Mouse (Mus musculus) forebrain, embryonic 11.5 days (tissue): ENCODE results near the gene Fam53b. TPM values are rescaled to one million over a fixed set of nuclear protein-coding genes. Genes with fewer than 3 reads are reported as not detected.

ENCODE experiments used
- ATAC-seq: fragments of 200-750 bp; cut with Nextera tagmentation; replicated peaks from 2 replicates; pipeline ENCODE4 v1.8.0; 2017; ENCODE audit warnings: moderate TSS enrichment; ENCODE audit not compliant: low FRiP score
- DNase-seq: peaks from one replicate; pipeline ENCODE4 v3.0.0-alpha.2; 2017; ENCODE audit warnings: low spot score
- H3K27ac ChIP-seq: fragments of 300-500 bp; sonication (generic); 2 replicates; pipeline ENCODE4 v1.5.1; 2014; ENCODE audit warnings: low read depth, low read length
- H3K27me3 ChIP-seq: fragments of 300-500 bp; sonication (generic); 2 replicates; pipeline ENCODE4 v1.6.1; 2014; ENCODE audit warnings: mild to moderate bottlenecking, low read length, mixed read lengths; ENCODE audit not compliant: control insufficient read depth, insufficient read depth
- H3K36me3 ChIP-seq: fragments of 300-500 bp; sonication (generic); 2 replicates; pipeline ENCODE4 v1.6.1; 2014; ENCODE audit warnings: mild to moderate bottlenecking, low read length, moderate library complexity, mixed read lengths; ENCODE audit not compliant: control insufficient read depth, insufficient read depth
- H3K4me1 ChIP-seq: fragments of 300-500 bp; sonication (generic); replicated peaks from 2 replicates; pipeline ENCODE4 v1.6.1; 2014; ENCODE audit warnings: low read length, mixed read lengths; ENCODE audit not compliant: control insufficient read depth, insufficient read depth
- H3K4me2 ChIP-seq: fragments of 300-500 bp; sonication (generic); 2 replicates; pipeline ENCODE4 v1.6.1; 2014; ENCODE audit warnings: low read depth, mild to moderate bottlenecking, low read length, moderate library complexity, mixed read lengths; ENCODE audit not compliant: severe bottlenecking
- H3K4me3 ChIP-seq: fragments of 300-500 bp; sonication (generic); 2 replicates; pipeline ENCODE4 v1.5.1; 2014; ENCODE audit warnings: low read depth, low read length
- H3K9ac ChIP-seq: fragments of 300-500 bp; sonication (generic); 2 replicates; pipeline ENCODE4 v1.6.1; 2014; ENCODE audit warnings: low read length
- H3K9me3 ChIP-seq: fragments of 300-500 bp; sonication (generic); 2 replicates; pipeline ENCODE4 v1.6.1; 2016; ENCODE audit warnings: low read length, mixed read lengths; ENCODE audit not compliant: control insufficient read depth
- WGBS: fragments of 180-500 bp; shearing (Covaris S2); extraction: QIAGEN DNeasy Blood & Tissue Kit; methylation state at CpG from one replicate; pipeline ENCODE4 v1.1.7; 2014; 5-methylcytosine and 5-hydroxymethylcytosine counted together
- polyA plus RNA-seq: library from polyadenylated mRNA; unstranded; fragments of >200 nt; fragmentation: Nextera tagmentation; extraction: Ambion mirVana; gene quantifications from 2 replicates; pipeline ENCODE4 v1.2.1, GENCODE M21; 2014

The Fam53b gene
- polyA plus RNA-seq, 1 experiment from 2014 or later, result 44.3 TPM

- H3K4me3 ChIP-seq, result no peak overlapping the region
- H3K27me3 ChIP-seq, result no peaks in the 10 kb centered on the region
- peaks cover 17% of the 10 kb centered on the region for H3K4me1 ChIP-seq
- H3K4me2 ChIP-seq, result no peak overlapping the region
- H3K9ac ChIP-seq, result no peak overlapping the region
- DNase-seq (no peak), ATAC-seq (no peak)
- 95% methylated on average over 13 of the region's 13 CpGs for WGBS
- no peaks in the 10 kb centered on the region for H3K9me3 ChIP-seq
- H3K36me3 ChIP-seq, result no peaks in the 10 kb centered on the region; the same call in 1 of the 2 replicates
- no peak overlapping the region for H3K27ac ChIP-seq
Observed at GRCm38 (mm10) chr7:132778630-132779029, 35.1 kb downstream of the Fam53b start.

- Histone ChIP-seq H3K4me3 (no peak overlapping the region), H3K36me3 (no peaks in the 10 kb centered on the region; the same call in 1 of the 2 replicates), H3K27ac (no peak overlapping the region), H3K4me1 (peaks cover 17% of the 10 kb centered on the region), H3K27me3 (no peaks in the 10 kb centered on the region), H3K4me2 (no peak overlapping the region), H3K9ac (no peak overlapping the region), H3K9me3 (no peaks in the 10 kb centered on the region)
- WGBS, result 86% methylated on average over 1 of the region's 1 CpGs
- DNase-seq (no peak), ATAC-seq (no peak)
Observed at GRCm38 (mm10) chr7:132777728-132778453, 35.8 kb downstream of the Fam53b start.

- H3K9me3 ChIP-seq, result no peaks in the 10 kb centered on the region
- DNase-seq, result no peak
- no peak for ATAC-seq
- H3K4me2 ChIP-seq, result no peak overlapping the region
- WGBS, result 88% methylated on average over 7 of the region's 7 CpGs
- no peaks in the 10 kb centered on the region; the same call in 1 of the 2 replicates for H3K36me3 ChIP-seq
- H3K9ac ChIP-seq, result no peak overlapping the region
- H3K27ac ChIP-seq, result no peak overlapping the region
- no peaks in the 10 kb centered on the region for H3K27me3 ChIP-seq
- no peak overlapping the region for H3K4me3 ChIP-seq
- H3K4me1 ChIP-seq, result peaks cover 18% of the 10 kb centered on the region
Observed at GRCm38 (mm10) chr7:132777117-132777516, 36.6 kb downstream of the Fam53b start.

GRCm38 (mm10) chr7:132776338-132777111, 37.2 kb downstream of the Fam53b start:
- no peak for ATAC-seq
- no peak overlapping the region for H3K4me2 ChIP-seq

GRCm38 (mm10) chr7:132775922-132776321, 37.8 kb downstream of the Fam53b start:
- Histone ChIP-seq H3K9me3 (no peaks in the 10 kb centered on the region), H3K4me3 (no peak overlapping the region), H3K36me3 (no peaks in the 10 kb centered on the region; the same call in 1 of the 2 replicates), H3K27me3 (no peaks in the 10 kb centered on the region), H3K4me1 (peaks cover 8% of the 10 kb centered on the region), H3K9ac (no peak overlapping the region), H3K27ac (no peak overlapping the region), H3K4me2 (no peak overlapping the region)
- 92% methylated on average over 10 of the region's 10 CpGs for WGBS
- no peak for ATAC-seq
- DNase-seq, result no peak

More at GRCm38 (mm10) chr7:132776338-132777111, 37.2 kb downstream of the Fam53b start:
- Histone ChIP-seq H3K27ac (no peak overlapping the region), H3K9me3 (no peaks in the 10 kb centered on the region), H3K4me3 (no peak overlapping the region), H3K36me3 (no peaks in the 10 kb centered on the region; the same call in 1 of the 2 replicates), H3K27me3 (no peaks in the 10 kb centered on the region), H3K9ac (no peak overlapping the region), H3K4me1 (peaks cover 14% of the 10 kb centered on the region)
- DNase-seq, result no peak
- WGBS, result 91% methylated on average over 7 of the region's 7 CpGs

GRCm38 (mm10) chr7:132775333-132775732, 38.4 kb downstream of the Fam53b start:
- Histone ChIP-seq H3K9ac (no peak overlapping the region), H3K9me3 (no peaks in the 10 kb centered on the region), H3K36me3 (no peaks in the 10 kb centered on the region; the same call in 1 of the 2 replicates), H3K4me1 (peaks cover 2% of the 10 kb centered on the region; the same call in 1 of the 2 replicates), H3K27me3 (no peaks in the 10 kb centered on the region), H3K27ac (no peak overlapping the region), H3K4me3 (no peak overlapping the region), H3K4me2 (no peak overlapping the region)
- DNase-seq (no peak), ATAC-seq (no peak)
- 93% methylated on average over 5 of the region's 5 CpGs for WGBS

GRCm38 (mm10) chr7:132773011-132773705, 40.5 kb downstream of the Fam53b start:
- 88% methylated on average over 7 of the region's 7 CpGs for WGBS
- DNase-seq (no peak), ATAC-seq (no peak)
- Histone ChIP-seq H3K9ac (no peak overlapping the region), H3K4me2 (no peak overlapping the region), H3K4me1 (peaks cover 2% of the 10 kb centered on the region; the same call in 1 of the 2 replicates), H3K36me3 (no peaks in the 10 kb centered on the region; the same call in 1 of the 2 replicates), H3K27ac (no peak overlapping the region), H3K9me3 (no peaks in the 10 kb centered on the region), H3K4me3 (no peak overlapping the region), H3K27me3 (no peaks in the 10 kb centered on the region)

- H3K9ac ChIP-seq, result no peak overlapping the region
- H3K27ac ChIP-seq, result no peak overlapping the region
- DNase-seq (no peak), ATAC-seq (no peak)
- no peak overlapping the region for H3K4me2 ChIP-seq
- no peak overlapping the region for H3K4me3 ChIP-seq
- WGBS, result 91% methylated on average over 5 of the region's 5 CpGs
- no peaks in the 10 kb centered on the region for H3K9me3 ChIP-seq
- H3K27me3 ChIP-seq, result no peaks in the 10 kb centered on the region
- no peaks in the 10 kb centered on the region; the same call in 1 of the 2 replicates for H3K36me3 ChIP-seq
- peaks cover 8% of the 10 kb centered on the region; the same call in 1 of the 2 replicates for H3K4me1 ChIP-seq
Observed at GRCm38 (mm10) chr7:132772440-132772839, 41.2 kb downstream of the Fam53b start.
